Mouse (Mus musculus): ENCODE measurements around the gene Plekho1. TPM values are rescaled to one million over a fixed set of nuclear protein-coding genes. Genes with fewer than 3 reads are reported as not detected.
A peak's percentile ranks its signal among the peaks of the same experiment; 100 is the strongest.
"Not testable (repeated sequence)": the region's sequence is repeated elsewhere in the genome, so short reads cannot be mapped to it uniquely, and the experiment has no call there.

Gene Plekho1
- total RNA-seq, 2 experiments from 2014 or later = 14.2 to 19.3 TPM

- H3K4me3 ChIP-seq = peak overlapping the region; percentile 48
- 0 out of 2 replicates have a peak overlapping the region, but pooled peaks have one; percentile 12 for H3K27ac ChIP-seq
- TF ChIP-seq CTCF (IDR thresholded peaks at IDR 0.05) = peak; percentile 71
- DNase-seq = no peak
- intact Hi-C loops (cut with DNase I) = loop anchor here (1.0 to 5.0 kb wide), 3 partner anchors 27 to 182 kb away; no protein-coding TSS in a partner anchor
Observed at GRCm38 (mm10) chr3:95965518-95966451, 30.0 kb downstream of the Plekho1 start.

GRCm38 (mm10) chr3:95963681-95964080 lies 32.1 kb downstream of the Plekho1 start:
- no peak overlapping the region for H3K4me3 ChIP-seq
- peak; percentile 67 for TF ChIP-seq CTCF (IDR thresholded peaks at IDR 0.05)
- H3K27ac ChIP-seq = no peak overlapping the region
- peak; percentile 44 for DNase-seq
- intact Hi-C loops (cut with DNase I) = loop anchor here (2.0 to 5.0 kb wide), 2 partner anchors 25 to 101 kb away; no protein-coding TSS in a partner anchor

- Histone ChIP-seq H3K27ac (no peak overlapping the region), H3K4me3 (no peak overlapping the region)
- no peak for TF ChIP-seq CTCF (IDR thresholded peaks at IDR 0.05)
- intact Hi-C loops (cut with DNase I) = loop anchor here (5.0 kb wide), 1 partner anchor 101 kb away; no protein-coding TSS in a partner anchor
- no peak for DNase-seq
Observed at GRCm38 (mm10) chr3:95963230-95963629, 32.6 kb downstream of the Plekho1 start.

GRCm38 (mm10) chr3:95962182-95962581 lies 33.6 kb downstream of the Plekho1 start:
- intact Hi-C loops (cut with DNase I) = loop anchor here (5.0 kb wide), 1 partner anchor 100 kb away; no protein-coding TSS in a partner anchor
- DNase-seq, H3K4me3 ChIP-seq, H3K27ac ChIP-seq: not testable (repeated sequence)

GRCm38 (mm10) chr3:95959807-95960206 lies 36.0 kb downstream of the Plekho1 start:
- TF ChIP-seq CTCF (IDR thresholded peaks at IDR 0.05) = peak; percentile 32
- Histone ChIP-seq H3K27ac (no peak overlapping the region), H3K4me3 (no peak overlapping the region)
- intact Hi-C loops (cut with DNase I) = loop anchor here (5.0 kb wide), 1 partner anchor 98 kb away; no protein-coding TSS in a partner anchor
- no peak for DNase-seq

- intact Hi-C loops (cut with DNase I) = no loop called here
- H3K27ac ChIP-seq = no peak overlapping the region
- no peak overlapping the region for H3K4me3 ChIP-seq
- TF ChIP-seq CTCF (IDR thresholded peaks at IDR 0.05) = peak; percentile 61
- DNase-seq = no peak
Observed at GRCm38 (mm10) chr3:95959082-95959481, 36.7 kb downstream of the Plekho1 start.

- no peak overlapping the region for H3K4me3 ChIP-seq
- intact Hi-C loops (cut with DNase I) = no loop called here
- no peak for TF ChIP-seq CTCF (IDR thresholded peaks at IDR 0.05)
- peak; percentile 50 for DNase-seq
- H3K27ac ChIP-seq = peak overlapping the region; percentile 72
Observed at GRCm38 (mm10) chr3:95957359-95958148, 38.2 kb downstream of the Plekho1 start.

- no peak overlapping the region for H3K4me3 ChIP-seq
- no peak for DNase-seq
- no peak for TF ChIP-seq CTCF (IDR thresholded peaks at IDR 0.05)
- H3K27ac ChIP-seq = no peak overlapping the region
- intact Hi-C loops (cut with DNase I) = no loop called here
Observed at GRCm38 (mm10) chr3:95955318-95955717, 40.5 kb downstream of the Plekho1 start.

GRCm38 (mm10) chr3:95954648-95955173 lies 41.1 kb downstream of the Plekho1 start:
- H3K4me3 ChIP-seq, DNase-seq, H3K27ac ChIP-seq: not testable (repeated sequence)
- intact Hi-C loops (cut with DNase I) = loop anchor here (5.0 kb wide), 1 partner anchor 72 kb away; the partner anchor contains the start of gene Ciart

GRCm38 (mm10) chr3:95953522-95953921 lies 42.3 kb downstream of the Plekho1 start:
- TF ChIP-seq CTCF (IDR thresholded peaks at IDR 0.05) = no peak
- no peak for DNase-seq
- Histone ChIP-seq H3K27ac (peak overlapping the region; percentile 56; the same call in 1 of the 2 replicates), H3K4me3 (no peak overlapping the region)
- intact Hi-C loops (cut with DNase I) = loop anchor here (5.0 kb wide), 1 partner anchor 71 kb away; the partner anchor contains the start of gene Ciart

- H3K27ac ChIP-seq = peak overlapping the region; percentile 56; the same call in 1 of the 2 replicates
- TF ChIP-seq CTCF (IDR thresholded peaks at IDR 0.05) = no peak
- intact Hi-C loops (cut with DNase I) = loop anchor here (5.0 kb wide), 1 partner anchor 71 kb away; the partner anchor contains the start of gene Ciart
- no peak overlapping the region for H3K4me3 ChIP-seq
- DNase-seq = no peak
Observed at GRCm38 (mm10) chr3:95953023-95953422, 42.8 kb downstream of the Plekho1 start.

GRCm38 (mm10) chr3:95951566-95951965 lies 44.2 kb downstream of the Plekho1 start:
- DNase-seq = not testable (repeated sequence)
- Histone ChIP-seq H3K4me3 (peak overlapping the region; percentile 78), H3K27ac (peak overlapping the region; percentile 99)
- intact Hi-C loops (cut with DNase I) = loop anchor here (2.0 to 5.0 kb wide), 2 partner anchors 23 to 69 kb away; partner anchors contain the start of genes Anp32e and Ciart
